Mouse (Mus musculus): Measurements from ENCODE around the gene Krt20. TPM values are rescaled to one million over a fixed set of nuclear protein-coding genes. Genes with fewer than 3 reads are reported as not detected.
A peak's percentile ranks its signal among the peaks of the same experiment; 100 is the strongest.

Krt20 gene
- polyA plus RNA-seq, 1 experiment = 1.7 TPM

DNA sequence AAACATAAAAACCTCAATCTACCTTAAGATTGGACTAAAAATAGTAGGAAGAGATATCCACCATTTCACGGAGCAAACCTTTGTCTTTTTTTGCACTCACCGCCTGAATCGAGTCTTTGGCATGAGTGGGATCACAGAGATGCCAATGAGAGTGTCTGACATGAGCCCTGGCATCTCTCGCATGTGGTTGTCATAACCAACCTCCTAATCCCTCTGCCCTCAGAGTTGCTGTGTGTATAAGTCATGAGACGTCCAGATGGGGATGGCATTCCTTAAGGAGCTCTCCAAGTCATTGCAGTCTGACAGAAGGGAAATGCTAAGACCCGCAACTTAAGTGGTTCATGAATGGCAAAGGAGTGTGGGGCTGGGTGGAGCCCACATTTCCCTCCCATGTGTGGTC lies 46.6 kb downstream of the Krt20 start:
- Histone ChIP-seq H3K4me1 (ENCODE audit: control insufficient read depth, insufficient read depth, low read length) (no peaks in the 10 kb centered on the region), H3K4me3 (ENCODE audit: insufficient read depth, low read length) (no peak overlapping the region), H3K27ac (ENCODE audit: insufficient read depth, low read length) (no peak overlapping the region)
- TF ChIP-seq CTCF (IDR thresholded peaks at IDR 0.05; ENCODE audit: borderline replicate concordance, insufficient read depth, low read length) (no peak), POLR2A (IDR thresholded peaks at IDR 0.05; ENCODE audit: low read depth, low read length) (no peak)

DNA sequence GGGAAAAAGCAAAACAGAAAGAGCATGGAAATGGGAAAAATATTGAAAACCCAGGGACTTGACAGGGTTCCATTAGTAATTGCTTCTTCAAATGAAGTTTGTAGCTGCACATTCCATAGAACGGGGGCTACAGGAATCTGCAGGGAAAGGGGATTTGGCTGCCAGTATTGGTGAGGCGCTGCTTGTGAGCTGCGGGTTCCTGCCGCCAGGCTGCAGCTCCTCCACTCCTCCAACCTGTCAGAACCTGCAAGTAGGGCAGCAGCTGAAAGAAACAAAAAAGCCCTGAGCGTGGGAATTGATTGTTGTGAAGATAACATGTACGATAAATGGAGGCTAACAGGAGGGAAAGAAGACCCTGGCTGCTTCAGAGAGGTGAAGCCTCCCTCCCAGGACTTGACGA lies 47.1 kb downstream of the Krt20 start:
- no peak overlapping the region for H3K27ac ChIP-seq (ENCODE audit: insufficient read depth, low read length)
- no peaks in the 10 kb centered on the region for H3K4me1 ChIP-seq (ENCODE audit: control insufficient read depth, insufficient read depth, low read length)
- no peak overlapping the region for H3K4me3 ChIP-seq (ENCODE audit: insufficient read depth, low read length)
- TF ChIP-seq CTCF (IDR thresholded peaks at IDR 0.05; ENCODE audit: borderline replicate concordance, insufficient read depth, low read length) (no peak), POLR2A (IDR thresholded peaks at IDR 0.05; ENCODE audit: low read depth, low read length) (no peak)

DNA sequence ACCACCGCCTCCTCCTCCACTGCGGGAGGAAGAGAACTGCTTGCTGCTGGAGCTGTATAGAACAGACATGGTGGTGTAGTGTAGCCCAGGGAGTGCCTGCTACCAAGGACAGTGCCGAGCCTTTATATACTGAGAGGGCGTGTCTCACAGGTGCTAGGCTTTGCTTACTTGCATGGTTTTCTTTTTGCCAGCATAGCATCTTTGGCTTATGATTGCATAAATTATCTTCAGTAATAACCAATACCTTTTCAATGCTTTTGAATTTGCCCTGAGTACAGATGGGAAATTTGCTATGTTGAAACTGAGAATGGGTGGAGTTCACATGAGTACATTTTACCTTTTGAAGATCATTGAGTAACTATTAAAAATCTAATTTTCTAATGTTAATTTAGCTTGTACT lies 48.7 kb downstream of the Krt20 start, which contains the start of gene Krt10:
Gene Krt10, minus strand, starts transcription at position 101 of the 400 bp plus-strand sequence.
- Histone ChIP-seq H3K4me1 (ENCODE audit: control insufficient read depth, insufficient read depth, low read length) (no peaks in the 10 kb centered on the region), H3K4me3 (ENCODE audit: insufficient read depth, low read length) (no peak within 1 kb of the TSS), H3K27ac (ENCODE audit: insufficient read depth, low read length) (no peak within 1 kb of the TSS)
- TF ChIP-seq CTCF (IDR thresholded peaks at IDR 0.05; ENCODE audit: borderline replicate concordance, insufficient read depth, low read length) (no peak), POLR2A (IDR thresholded peaks at IDR 0.05; ENCODE audit: low read depth, low read length) (no peak)

DNA sequence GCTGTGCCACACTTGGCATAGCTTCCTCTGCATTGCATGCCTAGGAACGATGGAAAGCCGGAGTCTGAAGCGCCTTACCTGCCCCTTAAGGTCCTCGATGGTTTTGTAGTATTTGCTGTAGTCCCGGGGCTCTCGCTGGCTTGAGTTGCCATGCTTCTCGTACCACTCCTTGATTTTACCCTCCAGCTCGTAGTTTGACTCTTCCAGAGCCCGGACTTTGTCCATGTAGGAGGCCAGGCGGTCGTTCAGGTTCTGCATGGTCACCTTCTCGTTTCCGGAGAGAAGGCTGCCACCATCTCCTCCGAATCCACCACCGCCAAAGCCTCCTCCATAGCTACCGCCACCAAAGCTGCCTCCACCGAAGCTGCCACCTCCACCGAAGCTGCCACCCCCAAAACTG lies 49.3 kb downstream of the Krt20 start:
- Histone ChIP-seq H3K4me3 (ENCODE audit: insufficient read depth, low read length) (no peak overlapping the region), H3K4me1 (ENCODE audit: control insufficient read depth, insufficient read depth, low read length) (no peaks in the 10 kb centered on the region), H3K27ac (ENCODE audit: insufficient read depth, low read length) (no peak overlapping the region)
- TF ChIP-seq POLR2A (IDR thresholded peaks at IDR 0.05; ENCODE audit: low read depth, low read length) (no peak), CTCF (IDR thresholded peaks at IDR 0.05; ENCODE audit: borderline replicate concordance, insufficient read depth, low read length) (no peak)

DNA sequence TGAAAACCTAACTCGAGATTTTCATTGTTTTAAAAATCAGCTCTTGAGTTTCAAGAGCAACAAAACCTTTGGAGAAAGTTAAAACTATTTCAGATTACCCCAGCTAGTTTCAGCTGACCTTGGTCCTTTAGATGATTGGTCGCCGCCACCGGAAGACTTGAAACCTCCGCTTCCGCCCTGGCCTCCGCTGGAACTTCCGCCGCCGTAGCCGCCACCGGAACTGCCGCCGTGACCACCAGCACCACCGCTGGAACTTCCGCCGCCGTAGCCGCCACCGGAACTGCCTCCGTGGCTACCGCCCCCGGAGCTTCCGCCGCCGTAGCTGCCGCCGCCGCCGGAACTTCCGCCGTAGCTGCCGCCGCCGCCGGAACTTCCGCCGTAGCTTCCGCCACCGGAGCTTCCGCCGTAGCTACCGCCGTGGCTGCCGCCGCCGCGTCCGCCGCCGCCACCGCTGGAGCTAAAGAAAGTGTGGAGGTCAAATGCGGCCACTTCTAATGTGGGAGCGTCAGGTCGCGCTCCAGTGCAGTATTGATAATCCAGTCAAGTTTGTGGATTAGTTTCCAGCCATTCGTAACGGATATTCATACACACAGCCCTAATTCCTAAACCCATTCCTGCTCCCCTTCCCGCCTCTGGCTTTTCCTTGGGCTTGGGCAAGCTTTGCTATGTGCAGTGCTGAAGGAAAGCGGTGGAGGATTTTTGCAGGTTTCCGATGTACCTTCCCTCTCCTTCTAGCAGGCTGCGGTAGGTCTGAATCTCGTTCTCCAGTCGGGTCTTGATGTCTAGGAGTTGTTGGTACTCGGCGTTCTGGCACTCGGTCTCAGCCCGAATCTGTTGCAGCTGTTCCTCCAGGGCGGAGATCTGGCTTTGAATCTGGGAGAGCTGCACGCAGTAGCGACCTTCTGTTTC lies 51.9 kb downstream of the Krt20 start:
- TF ChIP-seq POLR2A (IDR thresholded peaks at IDR 0.05; ENCODE audit: low read depth, low read length) (peak; percentile 48), CTCF (IDR thresholded peaks at IDR 0.05; ENCODE audit: borderline replicate concordance, insufficient read depth, low read length) (no peak)
- Histone ChIP-seq H3K4me3 (ENCODE audit: insufficient read depth, low read length) (peak overlapping the region; percentile 78), H3K4me1 (ENCODE audit: control insufficient read depth, insufficient read depth, low read length) (no peaks in the 10 kb centered on the region), H3K27ac (ENCODE audit: insufficient read depth, low read length) (peak overlapping the region; percentile 98)

DNA sequence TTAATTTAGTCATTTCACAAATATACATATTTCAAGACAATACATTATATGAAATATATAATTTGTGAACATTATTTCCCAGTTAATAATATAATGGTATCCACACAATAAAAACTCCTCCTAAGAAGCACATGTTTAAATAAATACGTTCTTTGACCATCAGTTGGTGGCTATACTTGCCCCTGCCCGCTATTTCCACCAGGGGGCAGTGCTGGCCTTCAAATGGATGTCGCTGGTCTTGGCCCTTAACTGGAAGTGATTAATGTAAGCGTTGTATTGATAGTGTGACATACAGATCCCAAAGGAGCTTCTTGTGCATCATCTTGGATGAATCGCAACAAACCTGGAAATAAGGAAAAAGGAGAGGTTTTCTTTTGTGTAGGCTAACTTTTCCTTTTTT lies 58.4 kb downstream of the Krt20 start:
- TF ChIP-seq POLR2A (IDR thresholded peaks at IDR 0.05; ENCODE audit: low read depth, low read length) (no peak), CTCF (IDR thresholded peaks at IDR 0.05; ENCODE audit: borderline replicate concordance, insufficient read depth, low read length) (peak; percentile 67)
- no peak overlapping the region for H3K27ac ChIP-seq (ENCODE audit: insufficient read depth, low read length)
- no peaks in the 10 kb centered on the region for H3K4me1 ChIP-seq (ENCODE audit: control insufficient read depth, insufficient read depth, low read length)
- H3K4me3 ChIP-seq (ENCODE audit: insufficient read depth, low read length) = no peak overlapping the region

Other genes starting within 250 kb of the Krt20 start
- 137 and 154 TPM in 2 replicates for gene Smarce1, start 207.1 kb downstream of the Krt20 start, polyA plus RNA-seq (2011; ENCODE audit: insufficient read length, low read depth, missing spikeins)
- 0.49 TPM in 1 of 2 replicates, not detected in the other for gene Krt222, start 194.1 kb downstream of the Krt20 start, polyA plus RNA-seq (2011; ENCODE audit: insufficient read length, low read depth, missing spikeins)
- not detected in 2 replicates for gene Krt24, start 152.9 kb downstream of the Krt20 start, polyA plus RNA-seq (2011; ENCODE audit: insufficient read length, low read depth, missing spikeins)
- gene Krt25, start 115.2 kb downstream of the Krt20 start, polyA plus RNA-seq (2011; ENCODE audit: insufficient read length, low read depth, missing spikeins) = not detected in 2 replicates
- not detected in 2 replicates for gene Krt26, start 100.2 kb downstream of the Krt20 start, polyA plus RNA-seq (2011; ENCODE audit: insufficient read length, low read depth, missing spikeins)
- gene Krt27, start 87.0 kb downstream of the Krt20 start, polyA plus RNA-seq (2011; ENCODE audit: insufficient read length, low read depth, missing spikeins) = not detected in 2 replicates
- not detected in 2 replicates for gene Krt28, start 63.2 kb downstream of the Krt20 start, polyA plus RNA-seq (2011; ENCODE audit: insufficient read length, low read depth, missing spikeins)
- 4.0 and 4.5 TPM in 2 replicates for gene Krt10, start 48.8 kb downstream of the Krt20 start, polyA plus RNA-seq (2011; ENCODE audit: insufficient read length, low read depth, missing spikeins)
- not detected in 2 replicates for gene Krt12, start 15.9 kb downstream of the Krt20 start, polyA plus RNA-seq (2011; ENCODE audit: insufficient read length, low read depth, missing spikeins)
- not detected in 2 replicates for gene Krt23, start 55.0 kb upstream of the Krt20 start, polyA plus RNA-seq (2011; ENCODE audit: insufficient read length, low read depth, missing spikeins)
- not detected in 2 replicates for gene Krt39, start 83.2 kb upstream of the Krt20 start, polyA plus RNA-seq (2011; ENCODE audit: insufficient read length, low read depth, missing spikeins)
- not detected in 2 replicates for gene Krt40, start 105.0 kb upstream of the Krt20 start, polyA plus RNA-seq (2011; ENCODE audit: insufficient read length, low read depth, missing spikeins)
- gene Krtap3-3, start 112.7 kb upstream of the Krt20 start, polyA plus RNA-seq (2011; ENCODE audit: insufficient read length, low read depth, missing spikeins) = not detected in 2 replicates
- not detected in 2 replicates for gene Krtap3-2, start 118.7 kb upstream of the Krt20 start, polyA plus RNA-seq (2011; ENCODE audit: insufficient read length, low read depth, missing spikeins)
- gene Gm11939, start 121.3 kb upstream of the Krt20 start, polyA plus RNA-seq (2011; ENCODE audit: insufficient read length, low read depth, missing spikeins) = not detected in 2 replicates
- gene Krtap3-1, start 128.5 kb upstream of the Krt20 start, polyA plus RNA-seq (2011; ENCODE audit: insufficient read length, low read depth, missing spikeins) = not detected in 2 replicates
- not detected in 2 replicates for gene Krtap1-5, start 142.9 kb upstream of the Krt20 start, polyA plus RNA-seq (2011; ENCODE audit: insufficient read length, low read depth, missing spikeins)
- gene Krtap1-4, start 145.5 kb upstream of the Krt20 start, polyA plus RNA-seq (2011; ENCODE audit: insufficient read length, low read depth, missing spikeins) = not detected in 2 replicates
- gene Krtap1-3, start 153.2 kb upstream of the Krt20 start, polyA plus RNA-seq (2011; ENCODE audit: insufficient read length, low read depth, missing spikeins) = not detected in 2 replicates
- not detected in 2 replicates for gene Krtap9-3, start 160.0 kb upstream of the Krt20 start, polyA plus RNA-seq (2011; ENCODE audit: insufficient read length, low read depth, missing spikeins)
- not detected in 2 replicates for gene Gm11938, start 165.2 kb upstream of the Krt20 start, polyA plus RNA-seq (2011; ENCODE audit: insufficient read length, low read depth, missing spikeins)
- gene Gm11937, start 172.0 kb upstream of the Krt20 start, polyA plus RNA-seq (2011; ENCODE audit: insufficient read length, low read depth, missing spikeins) = not detected in 2 replicates
- gene Krtap2-4, start 176.7 kb upstream of the Krt20 start, polyA plus RNA-seq (2011; ENCODE audit: insufficient read length, low read depth, missing spikeins) = not detected in 2 replicates
- not detected in 2 replicates for gene Gm11562, start 182.3 kb upstream of the Krt20 start, polyA plus RNA-seq (2011; ENCODE audit: insufficient read length, low read depth, missing spikeins)
- not detected in 2 replicates for gene Krtap4-1, start 190.1 kb upstream of the Krt20 start, polyA plus RNA-seq (2011; ENCODE audit: insufficient read length, low read depth, missing spikeins)
- not detected in 2 replicates for gene Krtap4-2, start 196.9 kb upstream of the Krt20 start, polyA plus RNA-seq (2011; ENCODE audit: insufficient read length, low read depth, missing spikeins)
- gene Krtap4-7, start 205.9 kb upstream of the Krt20 start, polyA plus RNA-seq (2011; ENCODE audit: insufficient read length, low read depth, missing spikeins) = not detected in 2 replicates
- not detected in 2 replicates for gene Gm11555, start 212.1 kb upstream of the Krt20 start, polyA plus RNA-seq (2011; ENCODE audit: insufficient read length, low read depth, missing spikeins)
- not detected in 2 replicates for gene Gm11563, start 220.8 kb upstream of the Krt20 start, polyA plus RNA-seq (2011; ENCODE audit: insufficient read length, low read depth, missing spikeins)
- gene Krtap4-6, start 227.8 kb upstream of the Krt20 start, polyA plus RNA-seq (2011; ENCODE audit: insufficient read length, low read depth, missing spikeins) = not detected in 2 replicates